Mouse (Mus musculus) forebrain, embryonic 13.5 days (tissue): ENCODE measurements around the gene Arih2. TPM values are rescaled to one million over a fixed set of nuclear protein-coding genes. Genes with fewer than 3 reads are reported as not detected.

Source experiments
- ATAC-seq: fragments of 200-750 bp; cut with Nextera tagmentation; 2 replicates; pipeline ENCODE4 v1.8.0; 2017
- H3K27ac ChIP-seq: fragments of 300-500 bp; sonication (generic); 2 replicates; pipeline ENCODE4 v1.5.1; 2015; ENCODE audit warnings: inconsistent platforms, mild to moderate bottlenecking, moderate library complexity
- H3K27me3 ChIP-seq: fragments of 300-500 bp; sonication (generic); 2 replicates; pipeline ENCODE4 v1.6.1; 2015; ENCODE audit warnings: mild to moderate bottlenecking, inconsistent platforms
- H3K36me3 ChIP-seq: fragments of 300-500 bp; sonication (generic); 2 replicates; pipeline ENCODE4 v1.6.1; 2015; ENCODE audit warnings: mild to moderate bottlenecking, inconsistent platforms; ENCODE audit not compliant: poor library complexity, severe bottlenecking
- H3K4me1 ChIP-seq: fragments of 300-500 bp; sonication (generic); 2 replicates; pipeline ENCODE4 v1.6.1; 2015; ENCODE audit warnings: inconsistent platforms
- H3K4me2 ChIP-seq: fragments of 300-500 bp; sonication (generic); 2 replicates; pipeline ENCODE4 v1.6.1; 2015; ENCODE audit warnings: inconsistent platforms, mild to moderate bottlenecking, moderate library complexity
- H3K4me3 ChIP-seq: fragments of 300-500 bp; sonication (generic); 2 replicates; pipeline ENCODE4 v1.5.1; 2015; ENCODE audit warnings: mild to moderate bottlenecking, inconsistent platforms
- H3K9ac ChIP-seq: fragments of 300-500 bp; sonication (generic); 2 replicates; pipeline ENCODE4 v1.6.1; 2015; ENCODE audit warnings: mild to moderate bottlenecking, inconsistent platforms
- H3K9me3 ChIP-seq: fragments of 300-500 bp; sonication (generic); replicated peaks from 2 replicates; pipeline ENCODE4 v1.6.1; 2016; ENCODE audit warnings: inconsistent platforms
- WGBS: fragments of 180-500 bp; shearing (Covaris S2); methylation state at CpG from one replicate; pipeline ENCODE4 v1.1.7; 2015; 5-methylcytosine and 5-hydroxymethylcytosine counted together
- polyA plus RNA-seq: library from polyadenylated mRNA; unstranded; fragments of >200 nt; fragmentation: Nextera tagmentation; extraction: Ambion mirVana; gene quantifications from 2 replicates; pipeline ENCODE4 v1.2.1, GENCODE M21; 2015

Gene Arih2
- polyA plus RNA-seq, 1 experiment from 2014 or later: 55.9 TPM

DNA sequence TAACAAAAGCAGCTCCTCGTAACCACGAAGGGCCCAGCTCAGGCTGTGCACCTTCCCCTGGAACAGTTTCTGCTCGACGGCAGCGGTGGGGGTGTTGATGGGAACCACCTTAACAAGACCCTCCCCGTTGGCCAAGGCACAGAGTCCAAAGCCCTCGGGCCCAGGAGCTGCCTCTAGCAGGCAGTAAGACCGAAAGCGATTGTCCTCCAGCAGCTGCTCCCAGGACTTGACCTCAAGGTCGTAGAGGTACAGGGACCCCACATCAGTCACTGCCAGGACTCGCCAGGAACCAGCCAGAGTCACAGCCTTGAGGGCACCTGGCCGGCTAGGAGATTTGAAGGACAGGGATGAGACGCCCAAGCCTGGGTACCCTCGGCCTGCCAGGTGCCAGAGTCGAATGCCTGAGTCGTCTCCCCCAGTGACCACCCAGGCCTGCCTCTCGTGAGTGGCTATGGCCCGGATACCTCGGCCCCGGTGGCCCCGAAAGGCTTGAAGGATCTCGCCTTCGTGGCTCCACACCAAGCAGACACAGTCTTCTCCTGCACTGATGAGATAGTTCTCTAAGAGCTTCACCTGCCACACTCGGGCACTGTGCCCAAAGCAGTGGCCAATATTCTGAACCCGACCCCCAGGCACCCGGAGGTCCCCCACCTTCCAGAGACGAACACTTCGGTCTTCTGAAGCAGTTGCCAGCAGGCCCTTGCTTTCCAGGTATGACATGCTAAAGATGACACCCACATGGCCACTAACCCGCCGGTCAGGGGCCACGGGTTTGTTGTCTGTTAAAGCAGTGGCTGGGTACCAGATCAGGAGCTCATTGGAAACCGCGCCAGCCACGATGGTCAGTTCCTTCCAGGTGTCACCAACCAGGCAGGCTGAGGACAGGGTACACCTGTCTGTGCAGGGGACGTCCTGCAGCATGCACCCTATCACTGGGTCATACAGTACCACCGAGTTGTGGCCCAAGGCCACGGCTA, 73.6 kb downstream of the Arih2 start:
- Histone ChIP-seq H3K4me1 (peaks cover 60% of the 10 kb centered on the region), H3K9me3 (no peaks in the 10 kb centered on the region), H3K36me3 (peaks cover 59% of the 10 kb centered on the region), H3K27ac (no peak overlapping the region), H3K4me3 (0 out of 2 replicates have a peak overlapping the region, but pooled peaks have one; percentile 76), H3K4me2 (peak overlapping the region; percentile 88), H3K27me3 (no peaks in the 10 kb centered on the region), H3K9ac (no peak overlapping the region)
- ATAC-seq: no peak
- WGBS: 90% methylated on average over 37 of the region's 37 CpGs

DNA sequence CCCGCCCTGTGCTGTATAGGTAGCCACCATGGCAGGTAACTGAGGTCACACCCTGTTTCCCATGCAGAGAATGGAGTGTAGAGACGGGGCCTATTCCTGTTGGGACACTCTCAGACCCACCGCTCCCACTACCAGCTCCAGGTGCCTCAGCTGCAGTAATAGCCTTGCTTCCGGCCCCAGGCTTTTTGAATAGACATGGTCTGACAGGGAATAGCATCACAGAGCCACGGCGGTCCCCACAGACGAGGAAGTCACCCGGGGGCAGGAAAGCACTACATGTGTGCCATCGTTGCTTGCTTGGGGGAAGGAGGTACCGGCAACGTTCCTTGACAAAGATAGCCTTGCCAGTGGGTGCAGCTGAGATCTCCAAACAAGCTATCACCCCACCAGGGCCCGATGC, 74.3 kb downstream of the Arih2 start:
- Histone ChIP-seq H3K27me3 (no peaks in the 10 kb centered on the region), H3K4me2 (peak overlapping the region; percentile 8; the same call in 1 of the 2 replicates), H3K4me1 (peaks cover 67% of the 10 kb centered on the region), H3K36me3 (peaks cover 59% of the 10 kb centered on the region), H3K27ac (no peak overlapping the region), H3K9me3 (no peaks in the 10 kb centered on the region), H3K9ac (no peak overlapping the region), H3K4me3 (no peak overlapping the region)
- WGBS: 90% methylated on average over 12 of the region's 12 CpGs
- ATAC-seq: no peak

DNA sequence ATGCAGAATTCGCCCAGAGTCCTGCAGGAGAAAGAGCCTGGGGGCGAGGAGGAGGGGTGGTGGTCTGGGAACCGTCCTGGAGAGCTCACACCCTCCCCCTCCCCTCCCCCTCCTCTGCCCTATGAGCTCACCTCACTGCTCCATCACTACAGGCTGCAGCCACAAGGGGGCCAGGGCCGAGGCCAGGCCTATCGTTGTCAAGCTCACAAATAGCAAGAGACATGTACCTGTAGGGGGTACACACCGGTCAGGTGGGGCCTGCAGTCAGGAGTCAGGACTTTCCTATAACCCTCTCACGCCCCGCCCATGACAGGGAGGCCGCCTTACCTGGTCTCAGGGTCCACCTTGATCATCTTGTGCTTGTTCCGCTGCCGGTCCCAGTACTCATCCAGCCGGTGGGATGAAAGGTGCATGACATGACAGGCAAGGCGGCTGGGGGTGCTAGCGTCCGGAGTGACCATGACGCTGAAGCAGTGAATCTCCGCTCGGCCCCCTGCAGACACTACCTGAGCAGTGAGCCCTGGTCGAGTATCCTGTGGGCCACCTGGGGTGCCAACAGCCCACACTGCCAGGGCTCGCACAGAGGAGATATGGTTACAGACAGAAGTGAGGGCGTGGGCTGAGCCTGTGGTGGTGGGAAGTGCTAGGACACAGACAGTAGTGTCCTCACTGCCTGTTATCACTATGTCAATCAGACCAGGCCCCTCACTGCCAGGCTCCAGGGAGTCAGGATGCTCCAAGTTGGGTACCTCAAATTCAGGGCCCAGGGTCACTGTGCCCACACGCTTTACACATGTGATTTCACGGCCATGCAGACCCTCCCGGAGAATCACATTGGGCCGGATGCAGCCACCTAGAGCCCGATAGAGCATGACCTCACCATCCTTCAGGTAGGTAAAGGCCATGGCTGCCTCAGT, 75.2 kb downstream of the Arih2 start:
- Histone ChIP-seq H3K9ac (0 out of 2 replicates have a peak overlapping the region, but pooled peaks have one; percentile 19), H3K27ac (no peak overlapping the region), H3K36me3 (peaks cover 59% of the 10 kb centered on the region), H3K4me1 (peaks cover 64% of the 10 kb centered on the region), H3K9me3 (no peaks in the 10 kb centered on the region), H3K4me2 (peak overlapping the region; percentile 8), H3K4me3 (no peak overlapping the region), H3K27me3 (no peaks in the 10 kb centered on the region)
- no peak for ATAC-seq
- 52% methylated on average over 24 of the region's 26 CpGs for WGBS

DNA sequence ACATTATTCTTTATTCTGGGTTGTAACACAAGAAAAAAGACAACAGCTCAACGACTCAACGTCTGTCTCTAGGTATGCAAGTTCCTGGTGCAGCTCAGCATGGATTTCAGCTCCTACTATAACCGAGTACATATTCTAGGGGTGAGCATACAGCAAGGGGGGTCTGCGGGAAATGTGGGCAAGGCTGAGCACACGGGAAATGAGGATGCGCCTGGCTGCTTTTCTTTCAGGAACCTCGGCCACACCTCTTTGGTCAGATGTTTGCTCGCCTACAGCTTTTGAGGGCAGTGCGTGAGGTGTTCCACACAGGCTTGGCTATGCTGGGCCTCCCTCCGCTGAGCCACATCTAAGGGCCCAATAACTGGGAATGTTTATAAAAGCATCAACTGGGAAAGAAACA, 76.9 kb downstream of the Arih2 start:
- Histone ChIP-seq H3K9ac (no peak overlapping the region), H3K9me3 (no peaks in the 10 kb centered on the region), H3K27me3 (no peaks in the 10 kb centered on the region), H3K4me2 (no peak overlapping the region), H3K4me1 (peaks cover 68% of the 10 kb centered on the region), H3K27ac (no peak overlapping the region), H3K4me3 (no peak overlapping the region), H3K36me3 (peaks cover 59% of the 10 kb centered on the region)
- ATAC-seq: no peak
- 85% methylated on average over 10 of the region's 10 CpGs for WGBS

GRCm38 (mm10) chr9:108571401-108571973, 77.7 kb downstream of the Arih2 start:
- Histone ChIP-seq H3K9ac (no peak overlapping the region), H3K36me3 (peaks cover 59% of the 10 kb centered on the region), H3K4me1 (peaks cover 60% of the 10 kb centered on the region), H3K27ac (no peak overlapping the region), H3K9me3 (no peaks in the 10 kb centered on the region), H3K4me2 (no peak overlapping the region), H3K4me3 (no peak overlapping the region), H3K27me3 (no peaks in the 10 kb centered on the region)
- no peak for ATAC-seq
- 92% methylated on average over 16 of the region's 16 CpGs for WGBS

GRCm38 (mm10) chr9:108570207-108570896, 78.8 kb downstream of the Arih2 start:
- peaks cover 61% of the 10 kb centered on the region for H3K4me1 ChIP-seq
- H3K36me3 ChIP-seq: peaks cover 55% of the 10 kb centered on the region
- no peaks in the 10 kb centered on the region for H3K9me3 ChIP-seq
- H3K27me3 ChIP-seq: no peaks in the 10 kb centered on the region
- no peak; the same call in 1 of the 2 replicates for ATAC-seq
- peak overlapping the region; percentile 71 for H3K9ac ChIP-seq
- 2% methylated on average over 40 of the region's 40 CpGs for WGBS
- H3K27ac ChIP-seq: peak overlapping the region; percentile 75
- peak overlapping the region; percentile 99 for H3K4me2 ChIP-seq
- H3K4me3 ChIP-seq: peak overlapping the region; percentile 62

DNA sequence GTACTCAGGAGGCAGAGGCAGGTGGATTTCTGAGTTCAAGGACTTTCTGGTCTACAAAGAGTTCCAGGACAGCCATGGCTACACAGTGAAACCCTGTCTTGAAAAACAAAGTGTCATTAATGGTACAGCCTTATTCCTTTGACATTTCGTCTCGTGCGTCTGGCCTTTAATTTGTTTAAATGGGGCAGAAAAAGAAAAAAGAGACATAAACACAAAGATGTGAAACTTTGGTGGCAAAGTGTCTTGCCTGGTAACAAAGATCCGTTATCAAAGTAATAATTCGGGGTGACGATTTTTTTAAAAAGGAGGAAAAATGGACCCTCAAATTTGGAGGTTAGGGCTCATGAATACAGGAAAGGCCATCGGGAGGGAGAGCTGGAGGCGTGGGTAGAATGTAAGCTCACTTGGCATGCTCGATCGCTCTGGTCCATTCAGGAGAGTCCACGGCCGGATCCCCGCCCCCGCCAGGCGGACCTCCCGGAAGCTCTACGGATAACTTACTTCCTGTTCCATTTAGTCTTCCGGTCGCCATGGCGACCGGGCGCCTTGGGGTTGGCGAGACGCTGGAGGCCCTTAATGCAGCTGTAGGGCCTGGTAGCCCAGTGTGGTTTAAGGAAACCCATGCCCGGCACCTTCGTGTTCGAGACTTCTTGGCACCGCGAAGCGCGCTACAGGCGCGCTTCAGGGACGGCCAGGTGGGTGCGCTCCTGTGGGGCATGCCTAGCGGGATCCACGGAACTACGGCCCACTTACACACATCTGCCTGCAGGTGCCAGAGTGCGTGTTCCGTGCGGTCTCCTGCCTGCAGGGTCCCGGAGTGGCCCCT, 79.6 kb downstream of the Arih2 start, which contains the start of gene Dalrd3:
Dalrd3 (plus strand) TSS at position 506 of the 826 bp plus-strand sequence.
- Histone ChIP-seq H3K27me3 (no peaks in the 10 kb centered on the region), H3K36me3 (peaks cover 55% of the 10 kb centered on the region), H3K9ac (peak within 1 kb of the TSS; percentile 71), H3K4me2 (peak within 1 kb of the TSS; percentile 99), H3K4me1 (peaks cover 54% of the 10 kb centered on the region), H3K4me3 (peak within 1 kb of the TSS; percentile 62), H3K27ac (peak within 1 kb of the TSS; percentile 75), H3K9me3 (no peaks in the 10 kb centered on the region)
- 6% methylated on average over 42 of the region's 42 CpGs for WGBS
- ATAC-seq: peak; percentile 63

DNA sequence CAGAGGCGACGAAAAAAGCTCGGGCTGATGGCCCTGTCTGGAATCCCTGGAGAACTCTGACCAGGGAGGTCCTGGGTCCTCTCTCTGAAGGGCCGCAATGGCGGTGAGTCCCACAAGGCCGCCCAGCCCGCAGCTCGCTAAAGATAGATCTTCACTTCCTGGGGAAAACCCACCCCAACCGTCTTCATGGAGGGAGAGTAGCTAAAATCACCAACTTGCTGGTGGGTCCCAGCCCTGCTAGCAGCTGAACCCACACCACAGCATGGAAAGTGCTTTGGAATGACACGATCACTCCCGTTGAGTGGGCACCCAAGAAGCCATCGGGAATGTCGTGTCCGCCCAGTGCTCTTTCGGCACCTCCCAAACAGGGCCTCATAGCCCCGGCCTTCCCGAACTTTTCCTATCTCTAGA, 80.7 kb downstream of the Arih2 start:
- Histone ChIP-seq H3K4me2 (peak overlapping the region; percentile 97), H3K4me1 (peaks cover 43% of the 10 kb centered on the region), H3K9me3 (no peaks in the 10 kb centered on the region), H3K36me3 (peaks cover 55% of the 10 kb centered on the region), H3K27me3 (no peaks in the 10 kb centered on the region), H3K4me3 (peak overlapping the region; percentile 74), H3K9ac (0 out of 2 replicates have a peak overlapping the region, but pooled peaks have one; percentile 88), H3K27ac (no peak overlapping the region; the same call in 1 of the 2 replicates)
- no peak for ATAC-seq
- WGBS: 81% methylated on average over 17 of the region's 17 CpGs

DNA sequence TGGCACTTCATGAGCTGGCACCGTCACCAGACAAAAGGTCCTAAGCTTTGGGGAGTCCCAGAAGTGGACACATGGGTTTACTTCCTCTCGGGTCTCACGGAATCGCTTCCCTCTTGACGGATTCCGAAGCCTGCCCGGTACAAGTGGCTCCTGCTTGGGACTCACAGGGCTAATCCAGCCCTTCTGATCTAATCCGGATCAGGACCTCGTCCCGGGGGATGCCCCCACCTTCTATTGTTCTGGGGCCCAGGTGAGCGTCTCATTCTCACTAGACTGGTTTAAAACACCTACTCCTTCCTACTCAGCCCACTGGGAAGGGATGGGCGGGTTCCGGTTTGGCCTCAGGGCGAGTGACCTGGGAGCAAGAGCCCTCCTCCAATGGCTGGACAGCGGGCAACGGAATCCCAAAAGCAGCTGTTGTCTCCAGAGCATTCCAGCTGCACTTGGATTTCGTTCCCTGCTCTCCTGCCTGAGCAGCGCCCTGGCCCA, 81.2 kb downstream of the Arih2 start:
- Histone ChIP-seq H3K9ac (peak overlapping the region; percentile 88), H3K4me2 (peak overlapping the region; percentile 97), H3K27me3 (no peaks in the 10 kb centered on the region), H3K27ac (peak overlapping the region; percentile 98), H3K4me3 (peak overlapping the region; percentile 74), H3K36me3 (peaks cover 55% of the 10 kb centered on the region), H3K4me1 (peaks cover 42% of the 10 kb centered on the region), H3K9me3 (no peaks in the 10 kb centered on the region)
- WGBS: 10% methylated on average over 18 of the region's 18 CpGs
- no peak for ATAC-seq
